Mouse (Mus musculus) lung, adult 2 months (tissue): ENCODE data around the gene Galntl6. TPM values are rescaled to one million over a fixed set of nuclear protein-coding genes. Genes with fewer than 3 reads are reported as not detected.

Experiments
- DNase-seq: peaks from one replicate; pipeline ENCODE4 v3.0.0; 2022
- H3K4me1 ChIP-seq: fragments of 200-500 bp; 2 replicates; pipeline ENCODE4 v1.6.1; 2011; ENCODE audit warnings: low read length; ENCODE audit not compliant: control insufficient read depth, insufficient read depth
- H3K4me3 ChIP-seq: fragments of 200-500 bp; replicated peaks from 2 replicates; pipeline ENCODE3; 2011; ENCODE audit warnings: low read depth, mild to moderate bottlenecking, control low read depth, low read length; ENCODE audit errors: extremely low read depth
- CTCF ChIP-seq: fragments of 200-500 bp; IDR thresholded peaks from 2 replicates; pipeline ENCODE4 v1.5.1; 2011; ENCODE audit warnings: mild to moderate bottlenecking, low read length, control low read depth; ENCODE audit not compliant: insufficient read depth
- POLR2A ChIP-seq: fragments of 200-500 bp; IDR thresholded peaks from 2 replicates; pipeline ENCODE4 v1.6.1; 2011; ENCODE audit warnings: low read depth, mild to moderate bottlenecking, control low read depth, low read length, borderline replicate concordance; ENCODE audit errors: extremely low read depth
- WGBS: fragments of 180-500 bp; shearing (Covaris S2); methylation state at CpG from one replicate; pipeline ENCODE4 v1.1.7; 2018; 5-methylcytosine and 5-hydroxymethylcytosine counted together
- polyA plus RNA-seq: library from polyadenylated mRNA; depleted of rRNA; stranded (reverse); fragments of >200 nt; gene quantifications from 2 replicates; pipeline ENCODE4 v1.2.3, GENCODE M21; 2012

Gene Galntl6
- polyA plus RNA-seq, 1 experiment, result 0.09 TPM

GRCm38 (mm10) chr8:58025094-58025493 is 887.3 kb downstream of the Galntl6 start:
- TF ChIP-seq CTCF, result no peak
- no peak for TF ChIP-seq POLR2A
- DNase-seq, result no peak
- Histone ChIP-seq H3K4me3 (no peak overlapping the region), H3K4me1 (no peaks in the 10 kb centered on the region)
- 74% methylated on average over 1 of the region's 1 CpGs for WGBS

- TF ChIP-seq CTCF (no peak), POLR2A (no peak)
- no peak for DNase-seq
- 27% methylated on average over 2 of the region's 2 CpGs for WGBS
Measured at GRCm38 (mm10) chr8:58023426-58024176, 888.8 kb downstream of the Galntl6 start.

GRCm38 (mm10) chr8:57989428-57990171 is 922.8 kb downstream of the Galntl6 start:
- Histone ChIP-seq H3K4me1 (no peaks in the 10 kb centered on the region), H3K4me3 (no peak overlapping the region)
- no peak for TF ChIP-seq CTCF
- no peak for TF ChIP-seq POLR2A
- WGBS, result 88% methylated on average over 1 of the region's 1 CpGs
- DNase-seq, result no peak

More at GRCm38 (mm10) chr8:58023426-58024176, 888.8 kb downstream of the Galntl6 start:
- H3K4me1 ChIP-seq, result no peaks in the 10 kb centered on the region
- H3K4me3 ChIP-seq, result no peak overlapping the region

- WGBS, result 87% methylated on average over 4 of the region's 4 CpGs
- TF ChIP-seq CTCF (no peak), POLR2A (no peak)
Measured at GRCm38 (mm10) chr8:57977372-57977771, 935.1 kb downstream of the Galntl6 start.

GRCm38 (mm10) chr8:57974093-57974492 is 938.3 kb downstream of the Galntl6 start:
- 15% methylated on average over 2 of the region's 2 CpGs for WGBS
- H3K4me1 ChIP-seq, result no peaks in the 10 kb centered on the region

More at GRCm38 (mm10) chr8:57977372-57977771, 935.1 kb downstream of the Galntl6 start:
- no peak for DNase-seq
- Histone ChIP-seq H3K4me3 (no peak overlapping the region), H3K4me1 (no peaks in the 10 kb centered on the region)

GRCm38 (mm10) chr8:57972832-57973231 is 939.6 kb downstream of the Galntl6 start:
- WGBS, result 56% methylated on average over 3 of the region's 3 CpGs
- DNase-seq, result no peak
- Histone ChIP-seq H3K4me3 (no peak overlapping the region), H3K4me1 (no peaks in the 10 kb centered on the region)
- TF ChIP-seq POLR2A (no peak), CTCF (no peak)

More at GRCm38 (mm10) chr8:57974093-57974492, 938.3 kb downstream of the Galntl6 start:
- DNase-seq, result no peak
- TF ChIP-seq POLR2A, result no peak
- no peak for TF ChIP-seq CTCF
- H3K4me3 ChIP-seq, result no peak overlapping the region

GRCm38 (mm10) chr8:57966676-57967075 is 945.8 kb downstream of the Galntl6 start:
- Histone ChIP-seq H3K4me1 (no peaks in the 10 kb centered on the region), H3K4me3 (no peak overlapping the region)
- WGBS, result 21% methylated on average over 6 of the region's 6 CpGs
- no peak for DNase-seq
- TF ChIP-seq POLR2A, result no peak
- TF ChIP-seq CTCF, result no peak

- no peak for TF ChIP-seq CTCF
- TF ChIP-seq POLR2A, result no peak
- no peak for DNase-seq
- Histone ChIP-seq H3K4me1 (no peaks in the 10 kb centered on the region), H3K4me3 (no peak overlapping the region)
- WGBS, result 33% methylated on average over 5 of the region's 5 CpGs
Measured at GRCm38 (mm10) chr8:57965508-57965907, 946.9 kb downstream of the Galntl6 start.

- 37% methylated on average over 12 of the region's 12 CpGs for WGBS
- TF ChIP-seq CTCF, result no peak
- no peak for TF ChIP-seq POLR2A
- no peak overlapping the region for H3K4me3 ChIP-seq
- no peaks in the 10 kb centered on the region for H3K4me1 ChIP-seq
- no peak for DNase-seq
Measured at GRCm38 (mm10) chr8:57962286-57963110, 949.9 kb downstream of the Galntl6 start.
